Mouse (Mus musculus): ENCODE measurements around the gene Shtn1. TPM values are rescaled to one million over a fixed set of nuclear protein-coding genes. Genes with fewer than 3 reads are reported as not detected.

The Shtn1 gene
- polyA plus RNA-seq, 1 experiment from 2014 or later = 13.4 TPM

DNA sequence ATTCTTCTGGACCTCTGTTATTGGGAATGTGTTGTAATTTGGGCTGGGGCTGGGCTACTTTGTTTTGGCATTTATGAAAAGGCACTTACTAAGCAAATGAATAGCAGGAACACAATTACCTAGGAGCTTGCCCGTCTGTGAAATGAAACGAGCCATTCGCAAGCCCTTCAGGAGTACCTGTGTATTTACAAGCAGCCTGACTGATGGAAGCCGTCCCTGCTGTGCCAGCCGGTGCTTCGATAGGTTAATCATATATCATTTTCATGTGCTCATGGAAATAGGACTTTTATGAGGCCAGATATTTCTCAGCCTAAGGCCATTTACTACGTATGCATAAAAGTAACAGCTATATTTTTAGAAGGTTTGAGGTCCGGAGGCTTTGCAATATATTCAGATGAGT, 112.9 kb downstream of the Shtn1 start:
- H3K4me3 ChIP-seq (ENCODE audit: low read depth, low read length) = no peak overlapping the region
- H3K27ac ChIP-seq (replicated peaks) = no peak overlapping the region
- TF ChIP-seq CTCF (IDR thresholded peaks at IDR 0.05; ENCODE audit: low read depth) = no peak
- H3K9me3 ChIP-seq (ENCODE audit: control insufficient read depth, low read length) = no peaks in the 10 kb centered on the region
- WGBS = 61% methylated on average over 8 of the region's 8 CpGs
- no peak for ATAC-seq (ENCODE audit: low FRiP score, low TSS enrichment)
- no peaks in the 10 kb centered on the region for H3K36me3 ChIP-seq (ENCODE audit: control insufficient read depth, insufficient read depth, low read length)
- H3K9ac ChIP-seq (ENCODE audit: low read length) = no peak overlapping the region
- no peak overlapping the region for H3K4me2 ChIP-seq (replicated peaks; ENCODE audit: low read depth)
- DNase-seq (ENCODE audit: low spot score) = no peak
- no peaks in the 10 kb centered on the region for H3K27me3 ChIP-seq (ENCODE audit: control insufficient read depth, insufficient read depth, low read length)
- no peaks in the 10 kb centered on the region for H3K4me1 ChIP-seq (replicated peaks; ENCODE audit: control insufficient read depth, insufficient read depth)

DNA sequence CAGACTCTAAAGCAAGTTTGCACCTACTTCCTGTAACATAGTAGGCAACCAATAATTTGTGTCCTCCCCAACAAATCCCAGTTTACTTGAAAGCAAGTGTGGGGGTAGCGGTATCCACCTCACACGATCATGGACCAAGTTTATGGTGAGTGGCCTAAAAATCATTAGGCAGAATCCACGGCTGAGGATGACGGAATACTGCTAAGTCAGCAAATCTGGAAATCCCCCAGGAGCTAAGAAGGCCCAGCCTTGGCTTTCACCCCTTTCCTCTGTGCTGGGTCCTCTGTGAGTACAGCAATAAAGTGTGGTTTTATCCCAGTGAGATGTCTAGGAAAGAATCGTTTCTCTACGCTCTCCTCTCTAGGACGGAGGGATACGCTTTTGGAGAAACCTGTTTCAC, 121.1 kb downstream of the Shtn1 start:
- DNase-seq (ENCODE audit: low spot score) (no peak), ATAC-seq (ENCODE audit: low FRiP score, low TSS enrichment) (no peak)
- H3K9ac ChIP-seq (ENCODE audit: low read length) = no peak overlapping the region
- no peaks in the 10 kb centered on the region for H3K27me3 ChIP-seq (ENCODE audit: control insufficient read depth, insufficient read depth, low read length)
- TF ChIP-seq CTCF (IDR thresholded peaks at IDR 0.05; ENCODE audit: low read depth) (no peak), EP300 (optimal IDR thresholded peaks at IDR 0.05) (no peak)
- no peak overlapping the region for H3K4me2 ChIP-seq (replicated peaks; ENCODE audit: low read depth)
- H3K27ac ChIP-seq (replicated peaks) = no peak overlapping the region
- no peaks in the 10 kb centered on the region for H3K9me3 ChIP-seq (ENCODE audit: control insufficient read depth, low read length)
- H3K36me3 ChIP-seq (ENCODE audit: control insufficient read depth, insufficient read depth, low read length) = no peaks in the 10 kb centered on the region
- H3K4me3 ChIP-seq (ENCODE audit: low read depth, low read length) = no peak overlapping the region
- WGBS = 85% methylated on average over 8 of the region's 8 CpGs
- no peaks in the 10 kb centered on the region for H3K4me1 ChIP-seq (replicated peaks; ENCODE audit: control insufficient read depth, insufficient read depth)

DNA sequence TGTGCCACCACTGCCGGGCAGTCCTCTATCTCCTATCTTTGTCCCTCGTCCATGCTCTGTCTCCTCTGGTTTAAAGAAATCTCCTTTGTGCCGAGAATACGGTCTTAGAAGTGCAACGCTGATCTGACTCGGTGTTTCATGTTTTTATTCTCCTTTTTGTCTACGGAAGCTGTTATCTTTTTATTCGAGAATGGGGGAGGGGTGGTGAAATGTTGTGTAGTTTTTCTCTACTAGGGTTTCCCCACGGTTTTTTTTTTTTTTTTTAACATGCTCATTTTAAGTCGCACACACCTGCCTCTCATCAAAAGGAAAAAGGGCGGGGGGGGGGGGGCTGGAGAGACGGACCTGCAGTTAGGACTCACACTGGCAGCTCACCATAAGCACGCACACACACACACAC, 123.7 kb downstream of the Shtn1 start:
- Histone ChIP-seq H3K9ac (ENCODE audit: low read length) (no peak overlapping the region), H3K4me2 (replicated peaks; ENCODE audit: low read depth) (no peak overlapping the region), H3K27ac (replicated peaks) (no peak overlapping the region), H3K4me1 (replicated peaks; ENCODE audit: control insufficient read depth, insufficient read depth) (no peaks in the 10 kb centered on the region), H3K27me3 (ENCODE audit: control insufficient read depth, insufficient read depth, low read length) (no peaks in the 10 kb centered on the region), H3K36me3 (ENCODE audit: control insufficient read depth, insufficient read depth, low read length) (no peaks in the 10 kb centered on the region), H3K9me3 (ENCODE audit: control insufficient read depth, low read length) (no peaks in the 10 kb centered on the region), H3K4me3 (ENCODE audit: low read depth, low read length) (no peak overlapping the region)
- no peak for TF ChIP-seq CTCF (IDR thresholded peaks at IDR 0.05; ENCODE audit: low read depth)
- TF ChIP-seq EP300 (optimal IDR thresholded peaks at IDR 0.05) = no peak
- DNase-seq (ENCODE audit: low spot score) (no peak), ATAC-seq (ENCODE audit: low FRiP score, low TSS enrichment) (no peak)
- 64% methylated on average over 13 of the region's 13 CpGs for WGBS

DNA sequence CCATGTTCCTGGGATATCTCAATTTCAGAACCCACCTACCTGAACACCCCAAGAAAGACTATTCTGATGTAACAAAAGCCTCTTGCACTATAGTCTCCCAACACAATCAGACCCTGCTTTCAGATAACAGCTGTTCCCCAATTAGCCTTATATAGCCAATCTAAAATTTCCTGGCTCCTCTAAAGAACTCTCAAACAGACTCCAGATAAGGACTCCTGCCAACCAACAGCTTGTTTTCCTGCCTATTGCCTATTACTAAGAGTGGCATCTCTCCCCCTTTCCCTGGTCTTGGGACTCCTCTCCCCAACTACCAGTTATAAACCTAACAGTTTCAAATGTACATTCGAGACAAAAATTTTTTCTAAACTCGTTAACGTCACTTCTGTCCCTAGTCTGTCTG, 124.4 kb downstream of the Shtn1 start:
- H3K4me2 ChIP-seq (replicated peaks; ENCODE audit: low read depth) = no peak overlapping the region
- no peak overlapping the region for H3K27ac ChIP-seq (replicated peaks)
- H3K36me3 ChIP-seq (ENCODE audit: control insufficient read depth, insufficient read depth, low read length) = no peaks in the 10 kb centered on the region
- 85% methylated on average over 3 of the region's 3 CpGs for WGBS
- TF ChIP-seq EP300 (optimal IDR thresholded peaks at IDR 0.05) (no peak), CTCF (IDR thresholded peaks at IDR 0.05; ENCODE audit: low read depth) (no peak)
- H3K4me3 ChIP-seq (ENCODE audit: low read depth, low read length) = no peak overlapping the region
- no peaks in the 10 kb centered on the region for H3K27me3 ChIP-seq (ENCODE audit: control insufficient read depth, insufficient read depth, low read length)
- ATAC-seq (ENCODE audit: low FRiP score, low TSS enrichment) (no peak), DNase-seq (ENCODE audit: low spot score) (no peak)
- no peaks in the 10 kb centered on the region for H3K4me1 ChIP-seq (replicated peaks; ENCODE audit: control insufficient read depth, insufficient read depth)
- no peaks in the 10 kb centered on the region for H3K9me3 ChIP-seq (ENCODE audit: control insufficient read depth, low read length)
- H3K9ac ChIP-seq (ENCODE audit: low read length) = no peak overlapping the region

DNA sequence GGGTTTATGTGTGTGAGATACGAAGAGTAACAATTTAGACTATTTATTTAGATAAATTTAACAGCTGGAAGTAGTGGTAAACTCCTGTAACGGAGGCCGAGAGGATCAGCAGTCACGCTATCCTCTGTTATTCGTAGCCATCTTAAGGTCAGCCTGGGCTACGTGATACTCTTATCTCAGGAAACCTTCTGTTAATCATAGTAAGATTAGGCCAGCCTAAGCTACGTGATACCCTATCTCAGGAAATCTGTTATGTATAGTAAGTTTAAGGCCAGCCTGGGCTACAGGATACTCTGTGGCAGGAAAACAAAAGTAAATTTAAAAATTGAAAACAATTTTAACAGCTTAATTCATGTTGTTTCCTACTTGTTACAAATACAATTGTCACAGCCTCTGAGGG, 129.9 kb downstream of the Shtn1 start:
- TF ChIP-seq CTCF (IDR thresholded peaks at IDR 0.05; ENCODE audit: low read depth) (no peak), EP300 (optimal IDR thresholded peaks at IDR 0.05) (no peak)
- Histone ChIP-seq H3K36me3 (ENCODE audit: control insufficient read depth, insufficient read depth, low read length) (no peaks in the 10 kb centered on the region), H3K9me3 (ENCODE audit: control insufficient read depth, low read length) (no peaks in the 10 kb centered on the region), H3K4me3 (ENCODE audit: low read depth, low read length) (no peak overlapping the region), H3K27me3 (ENCODE audit: control insufficient read depth, insufficient read depth, low read length) (no peaks in the 10 kb centered on the region), H3K9ac (ENCODE audit: low read length) (no peak overlapping the region), H3K27ac (replicated peaks) (no peak overlapping the region), H3K4me2 (replicated peaks; ENCODE audit: low read depth) (no peak overlapping the region), H3K4me1 (replicated peaks; ENCODE audit: control insufficient read depth, insufficient read depth) (peaks cover 7% of the 10 kb centered on the region; the same call in 1 of the 2 replicates)
- WGBS = 84% methylated on average over 7 of the region's 7 CpGs
- no peak for DNase-seq (ENCODE audit: low spot score)
- ATAC-seq (ENCODE audit: low FRiP score, low TSS enrichment) = no peak

DNA sequence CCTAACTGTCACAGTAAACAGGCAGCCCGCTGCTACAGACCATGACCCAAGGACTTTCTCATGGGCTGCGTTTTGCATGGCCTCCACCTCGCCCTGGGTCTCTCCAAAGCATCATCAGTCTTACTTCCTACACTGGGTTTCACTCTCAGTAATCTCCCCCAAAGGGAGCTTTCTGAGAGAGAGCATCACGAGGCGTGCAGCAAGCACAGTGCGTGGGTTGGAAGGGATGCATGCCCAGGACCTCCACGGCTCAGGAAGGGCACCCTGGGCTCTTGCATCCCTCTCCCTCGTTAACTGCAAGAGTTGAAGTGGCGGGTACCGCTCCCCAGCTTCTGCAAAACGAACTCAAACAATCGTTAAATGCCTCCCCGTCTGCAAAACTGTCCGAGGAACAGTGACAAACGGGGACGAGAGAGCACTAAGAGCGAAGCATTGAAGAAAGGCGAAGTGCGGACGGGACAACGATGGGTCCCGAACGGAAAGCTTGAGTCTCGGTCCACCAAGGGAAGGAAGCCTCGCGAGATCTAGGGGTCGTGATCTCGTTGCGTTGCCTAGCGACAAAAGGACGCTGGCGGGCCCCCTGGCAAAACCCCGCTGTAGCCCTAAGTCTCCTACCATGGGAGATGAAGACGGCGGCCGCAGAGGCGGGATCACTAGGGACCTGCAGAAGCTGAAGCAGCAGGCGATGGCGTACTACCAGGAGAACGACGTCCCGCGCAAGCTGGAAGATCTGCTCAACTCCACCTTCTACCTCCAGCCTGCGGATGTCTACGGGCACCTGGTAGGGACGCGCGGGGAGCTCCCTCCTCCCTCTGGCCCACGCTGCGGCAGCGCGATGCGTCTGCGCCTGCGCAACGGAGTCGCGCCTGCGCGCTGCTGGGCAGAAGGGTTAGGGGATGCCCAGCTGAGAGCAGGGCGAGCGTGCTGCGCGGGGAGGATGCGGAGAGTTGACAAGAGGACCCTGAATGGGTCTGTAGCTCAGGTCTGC, 132.8 kb downstream of the Shtn1 start, which contains the start of the genes Eno4 and Hspa12a:
Eno4 (plus strand) TSS at position 585 of the 988 bp plus-strand sequence.
Hspa12a (minus strand) TSS at position 814 of the 988 bp plus-strand sequence.
- Histone ChIP-seq H3K36me3 (ENCODE audit: control insufficient read depth, insufficient read depth, low read length) (no peaks in the 10 kb centered on the region), H3K27me3 (ENCODE audit: control insufficient read depth, insufficient read depth, low read length) (no peaks in the 10 kb centered on the region), H3K4me1 (replicated peaks; ENCODE audit: control insufficient read depth, insufficient read depth) (peaks cover 7% of the 10 kb centered on the region; the same call in 1 of the 2 replicates), H3K4me3 (ENCODE audit: low read depth, low read length) (peak within 1 kb of the TSS; percentile 63), H3K9ac (ENCODE audit: low read length) (peak within 1 kb of the TSS; percentile 77), H3K9me3 (ENCODE audit: control insufficient read depth, low read length) (no peaks in the 10 kb centered on the region), H3K4me2 (replicated peaks; ENCODE audit: low read depth) (peak within 1 kb of the TSS; percentile 92), H3K27ac (replicated peaks) (peak within 1 kb of the TSS; percentile 71)
- DNase-seq (ENCODE audit: low spot score) = peak; percentile 91
- peak; percentile 96 for ATAC-seq (ENCODE audit: low FRiP score, low TSS enrichment)
- TF ChIP-seq CTCF (IDR thresholded peaks at IDR 0.05; ENCODE audit: low read depth) (no peak), EP300 (optimal IDR thresholded peaks at IDR 0.05) (no peak)
- WGBS = under 1% methylated on average over 65 of the region's 65 CpGs

Measured in stomach, postnatal 0 days (tissue).